Mouse (Mus musculus): Measurements from ENCODE around the gene Slc4a4. TPM values are rescaled to one million over a fixed set of nuclear protein-coding genes. Genes with fewer than 3 reads are reported as not detected.

Gene Slc4a4
- polyA plus RNA-seq, 1 experiment from 2014 or later, result 1.5 TPM

DNA sequence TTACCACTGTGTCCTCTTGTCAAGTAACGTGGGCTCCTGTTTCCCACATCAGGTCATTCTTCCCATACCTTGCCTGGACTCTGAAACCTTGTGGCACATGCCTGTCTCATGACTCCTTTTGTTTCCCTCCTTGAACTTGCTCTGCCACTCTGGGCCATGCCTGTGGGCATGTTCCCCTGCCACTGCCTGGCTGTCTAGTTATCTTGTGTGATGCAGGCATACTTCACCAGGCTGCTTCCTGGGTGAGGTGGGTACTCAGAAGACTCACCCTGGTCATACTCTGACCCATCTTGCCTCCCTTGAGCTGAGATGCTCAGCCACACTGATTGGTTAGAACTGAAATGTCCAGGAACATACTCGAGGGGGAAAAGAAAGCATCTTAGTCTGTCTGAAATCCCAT, 390.4 kb downstream of the Slc4a4 start:
- Histone ChIP-seq H3K4me2 (no peak overlapping the region), H3K9me3 (ENCODE audit: control insufficient read depth, low read length) (no peaks in the 10 kb centered on the region), H3K27ac (ENCODE audit: low read depth, low read length) (no peak overlapping the region), H3K9ac (ENCODE audit: low read depth, low read length) (no peak overlapping the region), H3K36me3 (ENCODE audit: control insufficient read depth, insufficient read depth, low read length) (no peaks in the 10 kb centered on the region), H3K27me3 (replicated peaks; ENCODE audit: control insufficient read depth, insufficient read depth, low read length) (no peaks in the 10 kb centered on the region), H3K4me3 (ENCODE audit: low read depth, low read length) (no peak overlapping the region), H3K4me1 (replicated peaks; ENCODE audit: control insufficient read depth, insufficient read depth, low read length) (no peaks in the 10 kb centered on the region)
- DNase-seq (ENCODE audit: low spot score) (no peak), ATAC-seq (replicated peaks; ENCODE audit: low FRiP score) (no peak)
- WGBS, result 65% methylated on average over 2 of the region's 2 CpGs

DNA sequence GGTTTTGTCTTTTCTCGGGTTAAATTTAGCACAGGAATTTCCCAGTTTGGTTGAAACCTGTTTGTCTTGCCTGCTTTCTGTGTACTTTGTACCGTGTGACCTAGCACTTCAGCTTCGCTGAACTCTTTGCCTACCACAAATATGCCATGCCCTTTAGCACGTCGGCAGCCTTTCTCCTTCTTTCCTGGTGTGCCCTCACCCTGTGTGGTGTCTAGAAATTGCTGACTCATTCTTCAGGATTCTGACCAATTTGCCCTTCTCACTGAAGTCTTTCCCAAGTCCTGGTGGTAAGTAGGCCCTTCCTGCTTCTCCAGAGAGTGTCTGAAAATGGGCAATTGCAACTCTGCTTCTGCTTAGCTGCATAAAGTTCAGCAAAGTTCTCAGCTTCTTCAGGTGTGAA, 391.0 kb downstream of the Slc4a4 start:
- H3K27ac ChIP-seq (ENCODE audit: low read depth, low read length), result no peak overlapping the region
- DNase-seq (ENCODE audit: low spot score) (no peak), ATAC-seq (replicated peaks; ENCODE audit: low FRiP score) (peak; percentile 50; the same call in 1 of the 2 replicates)
- H3K4me2 ChIP-seq, result no peak overlapping the region
- H3K4me3 ChIP-seq (ENCODE audit: low read depth, low read length), result no peak overlapping the region
- H3K9me3 ChIP-seq (ENCODE audit: control insufficient read depth, low read length), result no peaks in the 10 kb centered on the region
- H3K36me3 ChIP-seq (ENCODE audit: control insufficient read depth, insufficient read depth, low read length), result no peaks in the 10 kb centered on the region
- WGBS, result 54% methylated on average over 5 of the region's 5 CpGs
- no peaks in the 10 kb centered on the region for H3K4me1 ChIP-seq (replicated peaks; ENCODE audit: control insufficient read depth, insufficient read depth, low read length)
- H3K27me3 ChIP-seq (replicated peaks; ENCODE audit: control insufficient read depth, insufficient read depth, low read length), result no peaks in the 10 kb centered on the region
- H3K9ac ChIP-seq (ENCODE audit: low read depth, low read length), result no peak overlapping the region

DNA sequence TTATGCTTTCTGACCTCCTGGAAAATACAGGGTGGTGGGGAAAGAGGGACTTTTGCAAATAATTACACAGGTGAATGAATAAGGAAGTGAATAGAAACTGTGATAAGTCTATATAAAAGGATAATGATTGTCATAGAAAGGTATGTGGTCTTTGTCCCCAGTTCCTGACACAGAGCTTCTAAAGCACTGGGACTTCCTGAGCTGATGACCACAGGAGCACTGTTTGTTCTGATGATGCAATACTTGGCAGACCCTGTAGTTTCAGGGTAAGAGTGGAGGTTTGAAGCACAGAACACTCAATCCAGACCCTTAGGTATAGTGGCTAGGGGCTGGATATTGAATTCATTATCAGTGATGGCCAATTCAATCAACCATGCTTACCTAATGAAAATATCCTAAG, 391.7 kb downstream of the Slc4a4 start:
- H3K9me3 ChIP-seq (ENCODE audit: control insufficient read depth, low read length), result no peaks in the 10 kb centered on the region
- no peaks in the 10 kb centered on the region for H3K36me3 ChIP-seq (ENCODE audit: control insufficient read depth, insufficient read depth, low read length)
- H3K27ac ChIP-seq (ENCODE audit: low read depth, low read length), result no peak overlapping the region
- H3K4me3 ChIP-seq (ENCODE audit: low read depth, low read length), result no peak overlapping the region
- H3K4me2 ChIP-seq, result no peak overlapping the region
- H3K4me1 ChIP-seq (replicated peaks; ENCODE audit: control insufficient read depth, insufficient read depth, low read length), result no peaks in the 10 kb centered on the region
- H3K9ac ChIP-seq (ENCODE audit: low read depth, low read length), result no peak overlapping the region
- no peaks in the 10 kb centered on the region for H3K27me3 ChIP-seq (replicated peaks; ENCODE audit: control insufficient read depth, insufficient read depth, low read length)
- DNase-seq (ENCODE audit: low spot score) (no peak), ATAC-seq (replicated peaks; ENCODE audit: low FRiP score) (peak; percentile 69)

DNA sequence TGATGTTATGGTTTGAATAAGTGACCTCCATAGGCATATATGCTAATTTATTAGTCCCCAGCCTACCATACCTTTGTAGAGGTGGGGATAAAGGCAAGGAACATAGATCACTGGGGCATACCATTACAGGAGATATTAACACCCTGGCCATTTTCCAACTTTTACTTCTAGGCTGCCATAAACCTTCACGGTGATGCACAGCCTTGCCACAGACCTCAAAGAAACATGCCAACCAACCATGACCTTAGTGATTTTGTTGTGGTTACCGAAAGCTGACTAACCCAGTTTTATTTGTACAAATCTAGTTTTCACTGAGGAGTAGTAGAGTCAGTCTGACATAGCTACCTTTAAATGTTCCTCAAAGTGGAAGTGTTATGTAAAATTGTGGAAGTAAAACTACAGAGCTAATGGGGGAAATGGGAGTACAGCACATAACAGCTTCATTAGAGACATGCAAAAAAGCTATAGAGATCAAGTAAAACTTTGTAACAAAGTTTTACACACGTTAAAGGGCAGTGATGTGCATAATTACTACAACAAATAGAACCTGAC, 393.8 kb downstream of the Slc4a4 start:
- Histone ChIP-seq H3K4me2 (no peak overlapping the region), H3K9ac (ENCODE audit: low read depth, low read length) (no peak overlapping the region), H3K4me1 (replicated peaks; ENCODE audit: control insufficient read depth, insufficient read depth, low read length) (no peaks in the 10 kb centered on the region), H3K27me3 (replicated peaks; ENCODE audit: control insufficient read depth, insufficient read depth, low read length) (no peaks in the 10 kb centered on the region), H3K4me3 (ENCODE audit: low read depth, low read length) (no peak overlapping the region), H3K36me3 (ENCODE audit: control insufficient read depth, insufficient read depth, low read length) (no peaks in the 10 kb centered on the region), H3K9me3 (ENCODE audit: control insufficient read depth, low read length) (no peaks in the 10 kb centered on the region), H3K27ac (ENCODE audit: low read depth, low read length) (no peak overlapping the region)
- DNase-seq (ENCODE audit: low spot score), result no peak
- 73% methylated on average over 3 of the region's 3 CpGs for WGBS
- ATAC-seq (replicated peaks; ENCODE audit: low FRiP score), result no peak

Other genes with a start within 250 kb of the Slc4a4 start
- 53.8 and 62.2 TPM in 2 replicates for gene Grsf1, start 210.6 kb upstream of the Slc4a4 start, polyA plus RNA-seq (2014; fragmentation: Nextera tagmentation; extraction: Ambion mirVana)
- gene Mob1b, start 166.0 kb upstream of the Slc4a4 start, polyA plus RNA-seq (2014; fragmentation: Nextera tagmentation; extraction: Ambion mirVana), result 16.0 TPM in 2 replicates
- 87.7 and 98.8 TPM in 2 replicates for gene Dck, start 121.8 kb upstream of the Slc4a4 start, polyA plus RNA-seq (2014; fragmentation: Nextera tagmentation; extraction: Ambion mirVana)